Mouse (Mus musculus): ENCODE results near the gene Focad.

Focad gene

GRCm38 (mm10) chr4:88406887-88407696 lies 312.7 kb downstream of the Focad start:
- DNase-seq: no peak

- no peak for DNase-seq
These were observed 314.9 kb downstream of the Focad start for GRCm38 (mm10) chr4:88409279-88409678.

- DNase-seq: peak; percentile 13
These were observed 317.9 kb downstream of the Focad start for GRCm38 (mm10) chr4:88412331-88412730.

- no peak for DNase-seq
These were observed 320.6 kb downstream of the Focad start for GRCm38 (mm10) chr4:88415017-88415416.

- DNase-seq: no peak
These were observed 324.9 kb downstream of the Focad start for GRCm38 (mm10) chr4:88419378-88419777.

- DNase-seq: no peak
These were observed 330.1 kb downstream of the Focad start for GRCm38 (mm10) chr4:88424563-88424962.

- no peak for DNase-seq
These were observed 333.3 kb downstream of the Focad start for GRCm38 (mm10) chr4:88427630-88428239.

GRCm38 (mm10) chr4:88432412-88433024 lies 338.1 kb downstream of the Focad start:
- no peak for DNase-seq

GRCm38 (mm10) chr4:88436593-88437165 lies 342.2 kb downstream of the Focad start:
- DNase-seq: no peak

- no peak for DNase-seq
These were observed 342.7 kb downstream of the Focad start for GRCm38 (mm10) chr4:88437166-88437565.

- no peak for DNase-seq
These were observed 343.5 kb downstream of the Focad start for GRCm38 (mm10) chr4:88437917-88438316.

- DNase-seq: peak; percentile 73
These were observed 344.0 kb downstream of the Focad start, which contains the start of gene Hacd4 for GRCm38 (mm10) chr4:88438326-88438989. Gene Hacd4 (minus strand): TSS chr4:88438928.

GRCm38 (mm10) chr4:88438990-88439329 lies 344.5 kb downstream of the Focad start:
- no peak for DNase-seq

GRCm38 (mm10) chr4:88439669-88440123 lies 345.3 kb downstream of the Focad start:
- DNase-seq: peak; percentile 11

GRCm38 (mm10) chr4:88440814-88441213 lies 346.4 kb downstream of the Focad start:
- DNase-seq: no peak

GRCm38 (mm10) chr4:88448976-88449375 lies 354.5 kb downstream of the Focad start:
- DNase-seq: no peak

- DNase-seq: no peak
These were observed 355.8 kb downstream of the Focad start for GRCm38 (mm10) chr4:88450087-88450765.

- DNase-seq: no peak
These were observed 363.7 kb downstream of the Focad start for GRCm38 (mm10) chr4:88458093-88458492.

- DNase-seq: no peak
These were observed 364.2 kb downstream of the Focad start for GRCm38 (mm10) chr4:88458673-88459072.
